Mouse (Mus musculus): Measurements from ENCODE around the gene Erich2. TPM values are rescaled to one million over a fixed set of nuclear protein-coding genes. Genes with fewer than 3 reads are reported as not detected.
A peak's percentile ranks its signal among the peaks of the same experiment; 100 is the strongest.

Erich2 gene
- polyA plus RNA-seq, 1 experiment from 2014 or later, result 1.1 TPM

GRCm38 (mm10) chr2:70567682-70568077 is 59.1 kb downstream of the Erich2 start:
- H3K4me1 ChIP-seq (replicated peaks; ENCODE audit: control insufficient read depth, insufficient read depth), result no peaks in the 10 kb centered on the region
- H3K4me2 ChIP-seq (replicated peaks; ENCODE audit: low read depth), result peak overlapping the region; percentile 58
- peak overlapping the region; percentile 34 for H3K4me3 ChIP-seq (ENCODE audit: low read depth, low read length)
- no peak overlapping the region for H3K27ac ChIP-seq (replicated peaks)
- H3K9me3 ChIP-seq (ENCODE audit: control insufficient read depth, low read length), result no peaks in the 10 kb centered on the region
- WGBS, result under 1% methylated on average over 12 of the region's 12 CpGs
- no peak overlapping the region for H3K9ac ChIP-seq (ENCODE audit: low read length)
- peaks cover 26% of the 10 kb centered on the region for H3K27me3 ChIP-seq (ENCODE audit: control insufficient read depth, insufficient read depth, low read length)
- ATAC-seq (ENCODE audit: low FRiP score, low TSS enrichment) (no peak), DNase-seq (ENCODE audit: low spot score) (no peak)
- H3K36me3 ChIP-seq (ENCODE audit: control insufficient read depth, insufficient read depth, low read length), result no peaks in the 10 kb centered on the region
- TF ChIP-seq EP300 (optimal IDR thresholded peaks at IDR 0.05) (no peak), CTCF (IDR thresholded peaks at IDR 0.05; ENCODE audit: low read depth) (no peak)

DNA sequence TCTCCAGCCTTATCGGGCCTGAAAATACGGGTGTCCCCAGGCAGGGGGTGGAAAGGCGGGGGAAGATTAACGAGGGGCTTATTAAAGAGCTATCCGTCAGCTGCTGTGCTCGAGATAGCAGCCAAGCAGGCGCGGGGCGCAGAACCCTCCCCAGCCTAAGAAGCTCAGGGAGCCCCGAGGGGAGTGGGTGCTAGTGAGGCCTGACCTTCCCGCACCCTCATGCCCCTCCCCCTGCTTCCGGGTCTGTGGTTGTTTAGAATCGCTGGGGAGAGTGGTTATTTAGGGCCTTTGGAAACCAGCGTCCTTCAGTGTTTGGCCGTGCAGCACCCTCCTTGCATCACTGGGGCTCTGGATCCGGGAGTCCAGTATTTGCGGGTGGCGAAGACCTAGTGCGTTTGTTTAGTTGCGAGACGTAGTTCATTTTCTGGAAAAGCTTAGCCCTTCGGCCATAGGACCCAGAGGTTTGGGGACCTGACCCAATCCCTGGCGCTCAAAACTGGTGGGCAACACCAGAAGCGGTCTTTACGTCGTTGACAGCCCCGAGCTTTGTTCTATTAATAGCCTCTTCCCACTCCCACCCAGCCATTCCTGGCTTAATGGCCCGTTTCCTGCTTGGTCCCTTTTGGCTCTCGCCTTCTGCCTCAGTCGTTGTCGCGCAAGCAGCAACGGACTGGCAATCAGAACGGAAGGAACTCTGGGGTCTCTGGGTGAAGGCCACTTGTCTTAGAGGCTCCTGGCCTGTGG is 59.8 kb downstream of the Erich2 start:
- ATAC-seq (ENCODE audit: low FRiP score, low TSS enrichment) (no peak), DNase-seq (ENCODE audit: low spot score) (peak; percentile 23)
- Histone ChIP-seq H3K27me3 (ENCODE audit: control insufficient read depth, insufficient read depth, low read length) (peaks cover 22% of the 10 kb centered on the region), H3K9ac (ENCODE audit: low read length) (no peak overlapping the region), H3K36me3 (ENCODE audit: control insufficient read depth, insufficient read depth, low read length) (no peaks in the 10 kb centered on the region), H3K4me1 (replicated peaks; ENCODE audit: control insufficient read depth, insufficient read depth) (no peaks in the 10 kb centered on the region), H3K4me3 (ENCODE audit: low read depth, low read length) (peak overlapping the region; percentile 34), H3K9me3 (ENCODE audit: control insufficient read depth, low read length) (no peaks in the 10 kb centered on the region), H3K27ac (replicated peaks) (no peak overlapping the region), H3K4me2 (replicated peaks; ENCODE audit: low read depth) (peak overlapping the region; percentile 58)
- WGBS, result 1% methylated on average over 34 of the region's 34 CpGs
- no peak for TF ChIP-seq EP300 (optimal IDR thresholded peaks at IDR 0.05)
- TF ChIP-seq CTCF (IDR thresholded peaks at IDR 0.05; ENCODE audit: low read depth), result no peak

DNA sequence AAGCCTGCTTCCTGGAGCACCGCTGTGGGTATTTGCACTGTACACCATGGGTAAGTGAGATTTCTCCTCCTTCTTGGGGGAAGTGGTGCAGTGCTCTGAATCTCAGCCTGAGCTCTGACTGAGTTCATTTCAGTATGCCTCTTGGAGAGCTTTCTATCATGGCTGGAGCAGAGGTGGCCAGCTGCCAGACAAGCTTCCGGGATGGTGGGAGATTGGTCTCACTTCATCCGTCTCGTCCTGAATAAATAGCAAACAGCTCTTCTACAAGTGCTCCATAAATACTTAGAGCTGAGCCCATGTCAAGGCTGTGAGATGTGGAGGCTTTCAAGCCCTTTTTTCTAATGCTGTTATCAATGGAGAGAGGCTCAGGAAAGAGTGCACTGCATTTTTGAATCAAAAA is 63.1 kb downstream of the Erich2 start:
- H3K27ac ChIP-seq (replicated peaks), result no peak overlapping the region

DNA sequence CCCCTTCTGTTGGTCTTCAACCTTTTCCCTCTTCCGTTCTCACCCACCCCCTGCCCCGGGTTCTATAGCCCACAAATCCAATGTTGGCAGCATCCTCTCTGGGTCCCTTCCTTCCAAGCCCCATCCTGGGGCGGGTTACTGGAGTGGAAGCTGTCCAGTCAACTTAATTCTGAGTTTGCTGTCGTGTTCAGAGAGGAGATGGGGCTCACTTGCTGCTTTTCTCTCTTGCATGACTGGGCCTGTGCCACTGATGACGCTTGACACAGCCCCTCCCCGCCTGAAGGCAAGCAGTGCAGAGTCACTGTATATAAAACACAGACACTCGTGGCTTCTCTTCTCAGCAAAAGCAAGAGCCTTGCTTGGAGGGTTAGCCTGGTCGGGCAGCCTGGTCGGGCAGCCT is 63.6 kb downstream of the Erich2 start:
- 49% methylated on average over 9 of the region's 9 CpGs for WGBS
- Histone ChIP-seq H3K4me2 (replicated peaks; ENCODE audit: low read depth) (no peak overlapping the region), H3K9ac (ENCODE audit: low read length) (no peak overlapping the region), H3K4me3 (ENCODE audit: low read depth, low read length) (no peak overlapping the region), H3K9me3 (ENCODE audit: control insufficient read depth, low read length) (no peaks in the 10 kb centered on the region), H3K36me3 (ENCODE audit: control insufficient read depth, insufficient read depth, low read length) (no peaks in the 10 kb centered on the region), H3K27ac (replicated peaks) (no peak overlapping the region), H3K27me3 (ENCODE audit: control insufficient read depth, insufficient read depth, low read length) (peaks cover 8% of the 10 kb centered on the region), H3K4me1 (replicated peaks; ENCODE audit: control insufficient read depth, insufficient read depth) (no peaks in the 10 kb centered on the region)
- DNase-seq (ENCODE audit: low spot score) (no peak), ATAC-seq (ENCODE audit: low FRiP score, low TSS enrichment) (no peak)
- TF ChIP-seq CTCF (IDR thresholded peaks at IDR 0.05; ENCODE audit: low read depth) (no peak), EP300 (optimal IDR thresholded peaks at IDR 0.05) (no peak)

More for the DNA sequence above, 63.1 kb downstream of the Erich2 start:
- Histone ChIP-seq H3K4me2 (replicated peaks; ENCODE audit: low read depth) (no peak overlapping the region), H3K27me3 (ENCODE audit: control insufficient read depth, insufficient read depth, low read length) (peaks cover 8% of the 10 kb centered on the region), H3K4me3 (ENCODE audit: low read depth, low read length) (no peak overlapping the region), H3K36me3 (ENCODE audit: control insufficient read depth, insufficient read depth, low read length) (no peaks in the 10 kb centered on the region), H3K4me1 (replicated peaks; ENCODE audit: control insufficient read depth, insufficient read depth) (no peaks in the 10 kb centered on the region), H3K9ac (ENCODE audit: low read length) (no peak overlapping the region), H3K9me3 (ENCODE audit: control insufficient read depth, low read length) (no peaks in the 10 kb centered on the region)
- no peak for TF ChIP-seq EP300 (optimal IDR thresholded peaks at IDR 0.05)
- no peak for TF ChIP-seq CTCF (IDR thresholded peaks at IDR 0.05; ENCODE audit: low read depth)
- WGBS, result 46% methylated on average over 4 of the region's 4 CpGs
- DNase-seq (ENCODE audit: low spot score) (no peak), ATAC-seq (ENCODE audit: low FRiP score, low TSS enrichment) (no peak)

GRCm38 (mm10) chr2:70573544-70574210 is 65.1 kb downstream of the Erich2 start:
- ATAC-seq (ENCODE audit: low FRiP score, low TSS enrichment) (no peak), DNase-seq (ENCODE audit: low spot score) (no peak)
- 71% methylated on average over 8 of the region's 8 CpGs for WGBS
- H3K36me3 ChIP-seq (ENCODE audit: control insufficient read depth, insufficient read depth, low read length), result no peaks in the 10 kb centered on the region
- no peak overlapping the region for H3K9ac ChIP-seq (ENCODE audit: low read length)
- H3K27ac ChIP-seq (replicated peaks), result no peak overlapping the region
- peaks cover 3% of the 10 kb centered on the region; the same call in 1 of the 2 replicates for H3K27me3 ChIP-seq (ENCODE audit: control insufficient read depth, insufficient read depth, low read length)
- no peaks in the 10 kb centered on the region for H3K4me1 ChIP-seq (replicated peaks; ENCODE audit: control insufficient read depth, insufficient read depth)
- no peak overlapping the region for H3K4me3 ChIP-seq (ENCODE audit: low read depth, low read length)
- H3K9me3 ChIP-seq (ENCODE audit: control insufficient read depth, low read length), result no peaks in the 10 kb centered on the region
- no peak for TF ChIP-seq CTCF (IDR thresholded peaks at IDR 0.05; ENCODE audit: low read depth)
- no peak for TF ChIP-seq EP300 (optimal IDR thresholded peaks at IDR 0.05)
- no peak overlapping the region for H3K4me2 ChIP-seq (replicated peaks; ENCODE audit: low read depth)

DNA sequence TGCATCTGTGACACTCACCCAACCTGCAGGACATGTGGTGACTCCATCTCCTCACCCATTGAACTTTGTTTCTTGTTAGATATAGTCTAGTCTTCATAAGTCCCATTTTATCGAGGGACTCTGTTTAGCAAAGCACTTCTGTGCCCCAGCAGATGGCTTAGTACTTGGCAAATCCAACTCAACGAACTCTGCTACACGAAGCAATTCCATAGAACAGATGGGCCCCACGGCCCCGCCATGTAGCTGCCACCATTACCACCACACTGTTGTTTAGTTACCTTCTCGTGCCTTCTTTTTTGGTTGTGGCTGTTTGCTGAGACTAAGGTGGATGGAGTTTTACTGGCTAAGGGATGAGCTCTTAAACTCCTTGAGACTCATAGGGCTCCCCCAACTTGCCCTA is 79.6 kb downstream of the Erich2 start:
- no peak for DNase-seq (ENCODE audit: low spot score)
- no peaks in the 10 kb centered on the region for H3K27me3 ChIP-seq (ENCODE audit: control insufficient read depth, insufficient read depth, low read length)

More for the DNA sequence above, 79.6 kb downstream of the Erich2 start:
- H3K4me1 ChIP-seq (replicated peaks; ENCODE audit: control insufficient read depth, insufficient read depth), result no peaks in the 10 kb centered on the region
- no peaks in the 10 kb centered on the region for H3K36me3 ChIP-seq (ENCODE audit: control insufficient read depth, insufficient read depth, low read length)
- TF ChIP-seq CTCF (IDR thresholded peaks at IDR 0.05; ENCODE audit: low read depth) (no peak), EP300 (optimal IDR thresholded peaks at IDR 0.05) (no peak)
- WGBS, result 84% methylated on average over 6 of the region's 6 CpGs
- no peak overlapping the region for H3K9ac ChIP-seq (ENCODE audit: low read length)
- no peak for ATAC-seq (ENCODE audit: low FRiP score, low TSS enrichment)
- H3K27ac ChIP-seq (replicated peaks), result no peak overlapping the region
- no peaks in the 10 kb centered on the region for H3K9me3 ChIP-seq (ENCODE audit: control insufficient read depth, low read length)
- no peak overlapping the region for H3K4me3 ChIP-seq (ENCODE audit: low read depth, low read length)
- H3K4me2 ChIP-seq (replicated peaks; ENCODE audit: low read depth), result no peak overlapping the region

Other genes starting within 250 kb of the Erich2 start
- 1.8 and 2.0 TPM in 2 replicates for gene Sp5, start 33.9 kb upstream of the Erich2 start, polyA plus RNA-seq (2015; fragmentation: Nextera tagmentation; extraction: Ambion mirVana)
- gene Gad1, start 44.3 kb downstream of the Erich2 start, polyA plus RNA-seq (2015; fragmentation: Nextera tagmentation; extraction: Ambion mirVana), result 0.02 and 0.06 TPM in 2 replicates
- gene Gorasp2, start 152.8 kb downstream of the Erich2 start, polyA plus RNA-seq (2015; fragmentation: Nextera tagmentation; extraction: Ambion mirVana), result 139 TPM in 2 replicates
- gene Gm26558, start 153.3 kb downstream of the Erich2 start, polyA plus RNA-seq (2015; fragmentation: Nextera tagmentation; extraction: Ambion mirVana), result 3.2 and 3.4 TPM in 2 replicates